Mouse (Mus musculus) lung, adult 2 months (tissue): ENCODE data around the gene Plpp4.
A peak's percentile ranks its signal among the peaks of the same experiment; 100 is the strongest.

ENCODE experiments used
- CTCF ChIP-seq: fragments of 200-500 bp; IDR thresholded peaks from 2 replicates; pipeline ENCODE4 v1.5.1; 2011; ENCODE audit warnings: mild to moderate bottlenecking, low read length, control low read depth; ENCODE audit not compliant: insufficient read depth
- POLR2A ChIP-seq: fragments of 200-500 bp; IDR thresholded peaks from 2 replicates; pipeline ENCODE4 v1.6.1; 2011; ENCODE audit warnings: low read depth, mild to moderate bottlenecking, control low read depth, low read length, borderline replicate concordance; ENCODE audit errors: extremely low read depth

- peak; percentile 62 for TF ChIP-seq CTCF
- TF ChIP-seq POLR2A: no peak
These were observed 21.4 kb upstream of the Plpp4 start for GRCm38 (mm10) chr7:129235410-129235809.
